Mouse (Mus musculus): Measurements from ENCODE around the gene Sdk1. TPM values are rescaled to one million over a fixed set of nuclear protein-coding genes. Genes with fewer than 3 reads are reported as not detected.

Sdk1 gene
- polyA plus RNA-seq, 1 experiment, result 4.0 TPM

DNA sequence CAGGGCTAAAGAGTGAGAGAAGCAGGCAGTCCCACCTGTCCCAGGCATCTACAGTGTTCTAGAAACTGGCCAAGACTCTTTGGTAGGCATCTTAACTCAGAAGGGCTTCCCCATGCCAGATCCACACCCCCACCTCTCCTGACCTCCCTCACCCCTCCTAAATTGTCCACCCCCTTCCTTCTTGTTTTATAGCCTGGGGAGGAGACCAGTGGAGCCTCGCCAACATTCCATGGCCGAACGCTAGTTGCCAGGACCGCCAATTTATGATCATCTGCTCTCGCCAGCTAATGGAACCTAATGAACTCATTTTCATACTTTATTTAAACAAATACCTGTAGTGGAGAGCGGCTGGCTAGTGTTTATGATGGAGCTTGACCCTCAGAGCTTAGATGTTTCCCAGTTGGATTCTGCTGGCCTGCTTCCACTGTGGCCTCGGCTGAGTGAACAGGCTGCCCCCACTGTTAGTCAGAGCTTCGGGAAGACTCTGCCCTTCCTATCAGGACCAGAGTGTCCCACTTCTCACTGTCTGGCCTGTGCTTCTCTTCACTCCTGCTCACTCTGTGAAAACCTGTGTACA, 800.0 kb downstream of the Sdk1 start:
- Histone ChIP-seq H3K27ac (ENCODE audit: control insufficient read depth, insufficient read depth, low read depth, low read length) (no peak overlapping the region), H3K36me3 (ENCODE audit: control insufficient read depth, insufficient read depth, low read length) (no peaks in the 10 kb centered on the region), H3K4me3 (ENCODE audit: control insufficient read depth, low read depth, low read length) (no peak overlapping the region), H3K27me3 (ENCODE audit: control insufficient read depth, insufficient read depth, low read length) (no peaks in the 10 kb centered on the region), H3K4me1 (ENCODE audit: control insufficient read depth, insufficient read depth, low read length) (peaks cover 2% of the 10 kb centered on the region)
- no peak for TF ChIP-seq POLR2A (IDR thresholded peaks at IDR 0.05; ENCODE audit: control insufficient read depth, low read depth, low read length)
- TF ChIP-seq CTCF (IDR thresholded peaks at IDR 0.05; ENCODE audit: control insufficient read depth, insufficient read depth, insufficient replicate concordance, low read depth, low read length), result no peak

DNA sequence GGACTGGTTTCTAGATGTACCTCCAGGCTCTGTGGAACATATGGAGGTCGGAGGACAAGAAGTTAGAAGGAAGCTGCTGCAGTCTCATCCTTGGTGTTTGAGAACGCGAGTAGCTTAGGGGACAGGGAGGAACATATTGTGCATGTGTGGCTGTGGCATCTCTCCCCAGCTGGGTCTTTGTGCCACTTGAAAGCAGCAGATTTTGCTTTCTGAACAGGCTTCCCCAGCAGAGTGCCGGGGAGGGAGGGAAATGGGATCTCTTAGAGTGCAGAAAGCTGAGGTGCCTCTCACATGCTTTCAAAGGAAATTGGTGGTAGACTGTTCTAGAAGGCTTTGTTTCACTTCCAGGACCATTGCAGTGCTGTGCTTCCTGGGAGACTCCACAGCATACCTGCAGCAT, 820.5 kb downstream of the Sdk1 start:
- TF ChIP-seq CTCF (IDR thresholded peaks at IDR 0.05; ENCODE audit: control insufficient read depth, insufficient read depth, insufficient replicate concordance, low read depth, low read length), result no peak
- TF ChIP-seq POLR2A (IDR thresholded peaks at IDR 0.05; ENCODE audit: control insufficient read depth, low read depth, low read length), result no peak
- no peaks in the 10 kb centered on the region for H3K27me3 ChIP-seq (ENCODE audit: control insufficient read depth, insufficient read depth, low read length)
- no peak overlapping the region for H3K4me3 ChIP-seq (ENCODE audit: control insufficient read depth, low read depth, low read length)
- H3K4me1 ChIP-seq (ENCODE audit: control insufficient read depth, insufficient read depth, low read length), result no peaks in the 10 kb centered on the region
- no peaks in the 10 kb centered on the region for H3K36me3 ChIP-seq (ENCODE audit: control insufficient read depth, insufficient read depth, low read length)
- H3K27ac ChIP-seq (ENCODE audit: control insufficient read depth, insufficient read depth, low read depth, low read length), result no peak overlapping the region

DNA sequence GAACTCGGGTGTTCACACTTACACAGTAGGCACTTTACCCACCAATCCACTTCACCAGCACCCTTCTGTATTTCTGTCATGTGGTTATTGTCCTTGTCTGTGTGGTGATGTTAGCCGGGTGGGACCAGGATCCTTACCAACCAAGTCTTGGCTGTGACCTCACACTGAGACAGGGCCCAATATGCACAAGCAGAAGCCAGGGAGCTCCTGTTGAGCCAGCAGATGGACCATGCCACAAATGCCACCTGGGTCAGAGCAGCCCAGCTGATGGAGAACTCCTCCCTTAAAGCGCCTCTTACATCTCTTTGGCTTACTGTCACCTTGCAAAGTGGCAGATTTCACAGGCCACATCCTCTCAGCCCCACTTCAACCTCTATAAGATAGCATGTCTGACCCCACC, 830.0 kb downstream of the Sdk1 start:
- no peaks in the 10 kb centered on the region for H3K36me3 ChIP-seq (ENCODE audit: control insufficient read depth, insufficient read depth, low read length)
- H3K27me3 ChIP-seq (ENCODE audit: control insufficient read depth, insufficient read depth, low read length), result no peaks in the 10 kb centered on the region
- TF ChIP-seq CTCF (IDR thresholded peaks at IDR 0.05; ENCODE audit: control insufficient read depth, insufficient read depth, insufficient replicate concordance, low read depth, low read length), result no peak
- TF ChIP-seq POLR2A (IDR thresholded peaks at IDR 0.05; ENCODE audit: control insufficient read depth, low read depth, low read length), result no peak
- no peaks in the 10 kb centered on the region for H3K4me1 ChIP-seq (ENCODE audit: control insufficient read depth, insufficient read depth, low read length)
- H3K4me3 ChIP-seq (ENCODE audit: control insufficient read depth, low read depth, low read length), result no peak overlapping the region
- H3K27ac ChIP-seq (ENCODE audit: control insufficient read depth, insufficient read depth, low read depth, low read length), result no peak overlapping the region

- no peaks in the 10 kb centered on the region for H3K27me3 ChIP-seq (ENCODE audit: control insufficient read depth, insufficient read depth, low read length)
- no peaks in the 10 kb centered on the region for H3K4me1 ChIP-seq (ENCODE audit: control insufficient read depth, insufficient read depth, low read length)
- H3K36me3 ChIP-seq (ENCODE audit: control insufficient read depth, insufficient read depth, low read length), result no peaks in the 10 kb centered on the region
- H3K27ac ChIP-seq (ENCODE audit: control insufficient read depth, insufficient read depth, low read depth, low read length), result no peak overlapping the region
- no peak overlapping the region for H3K4me3 ChIP-seq (ENCODE audit: control insufficient read depth, low read depth, low read length)
- TF ChIP-seq POLR2A (IDR thresholded peaks at IDR 0.05; ENCODE audit: control insufficient read depth, low read depth, low read length) (no peak), CTCF (IDR thresholded peaks at IDR 0.05; ENCODE audit: control insufficient read depth, insufficient read depth, insufficient replicate concordance, low read depth, low read length) (no peak)
These were observed 832.6 kb downstream of the Sdk1 start for GRCm38 (mm10) chr5:142073901-142074300.

GRCm38 (mm10) chr5:142074561-142075500, 833.5 kb downstream of the Sdk1 start:
- H3K4me3 ChIP-seq (ENCODE audit: control insufficient read depth, low read depth, low read length), result no peak overlapping the region
- no peaks in the 10 kb centered on the region for H3K36me3 ChIP-seq (ENCODE audit: control insufficient read depth, insufficient read depth, low read length)
- H3K27ac ChIP-seq (ENCODE audit: control insufficient read depth, insufficient read depth, low read depth, low read length), result no peak overlapping the region
- TF ChIP-seq POLR2A (IDR thresholded peaks at IDR 0.05; ENCODE audit: control insufficient read depth, low read depth, low read length) (no peak), CTCF (IDR thresholded peaks at IDR 0.05; ENCODE audit: control insufficient read depth, insufficient read depth, insufficient replicate concordance, low read depth, low read length) (no peak)
- no peaks in the 10 kb centered on the region for H3K27me3 ChIP-seq (ENCODE audit: control insufficient read depth, insufficient read depth, low read length)
- no peaks in the 10 kb centered on the region for H3K4me1 ChIP-seq (ENCODE audit: control insufficient read depth, insufficient read depth, low read length)

GRCm38 (mm10) chr5:142080661-142081060, 839.4 kb downstream of the Sdk1 start:
- Histone ChIP-seq H3K36me3 (ENCODE audit: control insufficient read depth, insufficient read depth, low read length) (no peaks in the 10 kb centered on the region), H3K4me1 (ENCODE audit: control insufficient read depth, insufficient read depth, low read length) (no peaks in the 10 kb centered on the region), H3K27me3 (ENCODE audit: control insufficient read depth, insufficient read depth, low read length) (no peaks in the 10 kb centered on the region), H3K4me3 (ENCODE audit: control insufficient read depth, low read depth, low read length) (no peak overlapping the region), H3K27ac (ENCODE audit: control insufficient read depth, insufficient read depth, low read depth, low read length) (no peak overlapping the region)
- no peak for TF ChIP-seq POLR2A (IDR thresholded peaks at IDR 0.05; ENCODE audit: control insufficient read depth, low read depth, low read length)
- peak; percentile 36; the same call in 1 of the 2 replicates for TF ChIP-seq CTCF (IDR thresholded peaks at IDR 0.05; ENCODE audit: control insufficient read depth, insufficient read depth, insufficient replicate concordance, low read depth, low read length)

- no peak overlapping the region for H3K27ac ChIP-seq (ENCODE audit: control insufficient read depth, insufficient read depth, low read depth, low read length)
- TF ChIP-seq POLR2A (IDR thresholded peaks at IDR 0.05; ENCODE audit: control insufficient read depth, low read depth, low read length), result no peak
- TF ChIP-seq CTCF (IDR thresholded peaks at IDR 0.05; ENCODE audit: control insufficient read depth, insufficient read depth, insufficient replicate concordance, low read depth, low read length), result no peak
These were observed 839.8 kb downstream of the Sdk1 start for GRCm38 (mm10) chr5:142081076-142081475.

More at GRCm38 (mm10) chr5:142081076-142081475, 839.8 kb downstream of the Sdk1 start:
- no peaks in the 10 kb centered on the region for H3K36me3 ChIP-seq (ENCODE audit: control insufficient read depth, insufficient read depth, low read length)
- H3K4me3 ChIP-seq (ENCODE audit: control insufficient read depth, low read depth, low read length), result no peak overlapping the region
- H3K4me1 ChIP-seq (ENCODE audit: control insufficient read depth, insufficient read depth, low read length), result no peaks in the 10 kb centered on the region
- H3K27me3 ChIP-seq (ENCODE audit: control insufficient read depth, insufficient read depth, low read length), result no peaks in the 10 kb centered on the region

Data from testis, adult 2 months (tissue).